In genomic region chr1:186749675-186750283, GRCm38 (mm10) we compare ENCODE assay signal across 8 mouse cellular contexts. TPM values are rescaled to one million over a fixed set of nuclear protein-coding genes. Genes with fewer than 3 reads are reported as not detected.
A peak's percentile ranks its signal among the peaks of the same experiment; 100 is the strongest.
DNase-seq lines count a peak whose midpoint lies in the region; ATAC-seq and TF ChIP-seq lines count a peak whose summit lies in the region.

No protein-coding gene starts in this region.

- H3K4me1 ChIP-seq in kidney, embryonic 16.5 days (ENCODE audit: insufficient read depth, low read length) = peaks cover 16% of the 10 kb centered on the region
- no peaks in the 10 kb centered on the region; the same call in 1 of the 2 replicates for H3K4me1 ChIP-seq in bone marrow, adult 2 months (ENCODE audit: control insufficient read depth, insufficient read depth, low read length)
- peaks cover 25% of the 10 kb centered on the region for H3K4me1 ChIP-seq in forebrain, embryonic 13.5 days
- H3K4me1 ChIP-seq in liver, embryonic 11.5 days (replicated peaks; ENCODE audit: control insufficient read depth, insufficient read depth, low read length) = peaks cover 10% of the 10 kb centered on the region
- peaks cover 12% of the 10 kb centered on the region; the same call in 1 of the 2 replicates for H3K4me1 ChIP-seq in stomach, embryonic 14.5 days (ENCODE audit: control insufficient read depth, insufficient read depth, low read length)

- no peaks in the 10 kb centered on the region for H3K36me3 ChIP-seq in kidney, embryonic 16.5 days (ENCODE audit: insufficient read depth, low read length)
- H3K36me3 ChIP-seq in forebrain, embryonic 13.5 days (ENCODE audit: poor library complexity, severe bottlenecking) = no peaks in the 10 kb centered on the region
- H3K36me3 ChIP-seq in liver, embryonic 11.5 days (ENCODE audit: control insufficient read depth, insufficient read depth, low read length) = no peaks in the 10 kb centered on the region
- no peaks in the 10 kb centered on the region for H3K36me3 ChIP-seq in stomach, embryonic 14.5 days (ENCODE audit: control insufficient read depth, insufficient read depth, low read length)

- no peak for TF ChIP-seq CTCF in bone marrow, adult 2 months (IDR thresholded peaks at IDR 0.05; ENCODE audit: control insufficient read depth, insufficient read depth, low read length)

- H3K27ac ChIP-seq in kidney, embryonic 16.5 days (ENCODE audit: low read length) = peak overlapping the region; percentile 88
- H3K27ac ChIP-seq in bone marrow, adult 2 months (ENCODE audit: control insufficient read depth, insufficient read depth, low read depth, low read length, poor library complexity) = no peak overlapping the region
- H3K27ac ChIP-seq in forebrain, embryonic 13.5 days = peak overlapping the region; percentile 63; the same call in 1 of the 2 replicates
- H3K27ac ChIP-seq in liver, embryonic 11.5 days (ENCODE audit: low read depth, low read length) = 0 out of 2 replicates have a peak overlapping the region, but pooled peaks have one; percentile 13
- H3K27ac ChIP-seq in stomach, embryonic 14.5 days (ENCODE audit: low read length) = peak overlapping the region; percentile 6; the same call in 1 of the 2 replicates

- H3K9me3 ChIP-seq in kidney, embryonic 16.5 days (ENCODE audit: low read length) = no peaks in the 10 kb centered on the region
- H3K9me3 ChIP-seq in forebrain, embryonic 13.5 days (replicated peaks) = no peaks in the 10 kb centered on the region
- no peaks in the 10 kb centered on the region for H3K9me3 ChIP-seq in liver, embryonic 11.5 days (ENCODE audit: control insufficient read depth, low read length)
- no peaks in the 10 kb centered on the region for H3K9me3 ChIP-seq in stomach, embryonic 14.5 days (ENCODE audit: control insufficient read depth, low read depth, low read length)

- no peaks in the 10 kb centered on the region for H3K27me3 ChIP-seq in kidney, embryonic 16.5 days (ENCODE audit: insufficient read depth, low read length)
- no peaks in the 10 kb centered on the region for H3K27me3 ChIP-seq in forebrain, embryonic 13.5 days
- no peaks in the 10 kb centered on the region for H3K27me3 ChIP-seq in liver, embryonic 11.5 days (replicated peaks; ENCODE audit: control insufficient read depth, insufficient read depth, low read length)
- H3K27me3 ChIP-seq in stomach, embryonic 14.5 days (ENCODE audit: control insufficient read depth, insufficient read depth, low read length) = no peaks in the 10 kb centered on the region

- TF ChIP-seq POLR2A in bone marrow, adult 2 months (IDR thresholded peaks at IDR 0.05; ENCODE audit: borderline replicate concordance, control insufficient read depth, low read depth, low read length) = no peak

- WGBS in kidney, embryonic 16.5 days = 35% methylated on average over 10 of the region's 10 CpGs
- WGBS in bone marrow, adult 2 months = 36% methylated on average over 10 of the region's 10 CpGs
- 37% methylated on average over 10 of the region's 10 CpGs for WGBS in forebrain, embryonic 13.5 days
- 29% methylated on average over 10 of the region's 10 CpGs for WGBS in liver, embryonic 11.5 days
- 31% methylated on average over 10 of the region's 10 CpGs for WGBS in stomach, embryonic 14.5 days

- peak overlapping the region; percentile 71 for H3K4me2 ChIP-seq in kidney, embryonic 16.5 days (replicated peaks; ENCODE audit: low read depth, low read length)
- H3K4me2 ChIP-seq in forebrain, embryonic 13.5 days = peak overlapping the region; percentile 84
- H3K4me2 ChIP-seq in liver, embryonic 11.5 days = peak overlapping the region; percentile 70
- H3K4me2 ChIP-seq in stomach, embryonic 14.5 days (replicated peaks; ENCODE audit: low read depth, low read length) = peak overlapping the region; percentile 50

- peak overlapping the region; percentile 85 for H3K9ac ChIP-seq in kidney, embryonic 16.5 days (replicated peaks; ENCODE audit: low read length)
- peak overlapping the region; percentile 88 for H3K9ac ChIP-seq in forebrain, embryonic 13.5 days
- peak overlapping the region; percentile 72 for H3K9ac ChIP-seq in liver, embryonic 11.5 days (ENCODE audit: low read depth, low read length)
- peak overlapping the region; percentile 57 for H3K9ac ChIP-seq in stomach, embryonic 14.5 days (replicated peaks; ENCODE audit: low read depth, low read length)

- DNase-seq in kidney, postnatal 36 days = no peak
- DNase-seq in liver, embryonic 11.5 days (ENCODE audit: low spot score) = peak; percentile 33
- no peak for DNase-seq in gastrocnemius, postnatal 10 days
- no peak for DNase-seq in left cerebral cortex, postnatal 25 days (ENCODE audit: low spot score in 2 of 2)

- peak; percentile 60; the same call in 1 of the 2 replicates for ATAC-seq in kidney, embryonic 16.5 days (ENCODE audit: low FRiP score, low TSS enrichment)
- ATAC-seq in forebrain, embryonic 13.5 days = peak; percentile 73
- ATAC-seq in liver, embryonic 11.5 days (replicated peaks; ENCODE audit: low FRiP score) = peak; percentile 55
- ATAC-seq in stomach, embryonic 14.5 days (ENCODE audit: insufficient number of reproducible peaks, insufficient read depth, low FRiP score, low read depth) = peak; percentile 51; the same call in 1 of the 2 replicates

- intact Hi-C loops in left cerebral cortex, postnatal 25 days (cut with DNase I) = no loop called here

- H3K4me3 ChIP-seq in kidney, embryonic 16.5 days (ENCODE audit: low read length) = peak overlapping the region; percentile 77
- H3K4me3 ChIP-seq in bone marrow, adult 2 months (replicated peaks; ENCODE audit: control insufficient read depth, low read depth, low read length) = peak overlapping the region; percentile 79
- H3K4me3 ChIP-seq in forebrain, embryonic 13.5 days = peak overlapping the region; percentile 80
- H3K4me3 ChIP-seq in liver, embryonic 11.5 days (ENCODE audit: low read depth, low read length) = peak overlapping the region; percentile 80
- peak overlapping the region; percentile 64 for H3K4me3 ChIP-seq in stomach, embryonic 14.5 days (ENCODE audit: low read depth, low read length)

RNA-seq across cellular contexts. Expression of gene Rrp15, which starts 0.6 kb away (rescaled TPM):
- 69.3 and 73.1 TPM in 2 replicates for polyA plus RNA-seq in kidney, embryonic 16.5 days (2015; fragmentation: Nextera tagmentation; extraction: Ambion mirVana)
- polyA plus RNA-seq in bone marrow, adult 2 months (2011; ENCODE audit: insufficient read depth, insufficient read length, low replicate concordance, missing spikeins) = 10.3 and 21.2 TPM in 2 replicates
- polyA plus RNA-seq in forebrain, embryonic 13.5 days (2015; fragmentation: Nextera tagmentation; extraction: Ambion mirVana) = 44.1 and 46.5 TPM in 2 replicates
- polyA plus RNA-seq in liver, embryonic 11.5 days (2014; fragmentation: Nextera tagmentation; extraction: Ambion mirVana) = 100 and 110 TPM in 2 replicates
- polyA plus RNA-seq in stomach, embryonic 14.5 days (2014; fragmentation: Nextera tagmentation; extraction: Ambion mirVana) = 62.9 and 66.1 TPM in 2 replicates
- 10 to 100 TPM; 15.9 to 18.2 TPM for total RNA-seq in gastrocnemius, postnatal 10 days (2021)
- total RNA-seq in left cerebral cortex, postnatal 25 days (2021) = 10 to 100 TPM; 11.6 to 12.5 TPM

RNA-seq across cellular contexts. Expression of gene Tgfb2, which starts 44.0 kb away (rescaled TPM):
- polyA plus RNA-seq in kidney, embryonic 16.5 days (2015; fragmentation: Nextera tagmentation; extraction: Ambion mirVana) = 17.5 and 20.6 TPM in 2 replicates
- polyA plus RNA-seq in bone marrow, adult 2 months (2011; ENCODE audit: insufficient read depth, insufficient read length, low replicate concordance, missing spikeins) = 0.67 TPM in 1 of 2 replicates, not detected in the other
- polyA plus RNA-seq in forebrain, embryonic 13.5 days (2015; fragmentation: Nextera tagmentation; extraction: Ambion mirVana) = 11.1 and 14.1 TPM in 2 replicates
- 18.9 and 19.6 TPM in 2 replicates for polyA plus RNA-seq in liver, embryonic 11.5 days (2014; fragmentation: Nextera tagmentation; extraction: Ambion mirVana)
- polyA plus RNA-seq in stomach, embryonic 14.5 days (2014; fragmentation: Nextera tagmentation; extraction: Ambion mirVana) = 37.4 and 39.4 TPM in 2 replicates
- total RNA-seq in gastrocnemius, postnatal 10 days (2021) = 10 to 100 TPM; 28.4 to 38.7 TPM
- total RNA-seq in left cerebral cortex, postnatal 25 days (2021) = 1 to 10 TPM; 7.6 to 8.4 TPM
